Mouse (Mus musculus) thymus, adult 2 months (tissue): Measurements from ENCODE around the gene Cfap57.

Source experiments
- CTCF ChIP-seq: fragments of 200-500 bp; IDR thresholded peaks from 2 replicates; pipeline ENCODE4 v1.5.1; 2012; ENCODE audit warnings: mild to moderate bottlenecking, control low read depth, low read length, moderate library complexity, borderline replicate concordance; ENCODE audit not compliant: control insufficient read depth, poor library complexity, insufficient read depth; ENCODE audit errors: extremely low read depth
- POLR2A ChIP-seq: fragments of 200-500 bp; IDR thresholded peaks from 2 replicates; pipeline ENCODE4 v1.6.1; 2012; ENCODE audit warnings: mild to moderate bottlenecking, low read length, control low read depth, moderate library complexity; ENCODE audit not compliant: control insufficient read depth, poor library complexity, insufficient read depth; ENCODE audit errors: extremely low read depth

DNA sequence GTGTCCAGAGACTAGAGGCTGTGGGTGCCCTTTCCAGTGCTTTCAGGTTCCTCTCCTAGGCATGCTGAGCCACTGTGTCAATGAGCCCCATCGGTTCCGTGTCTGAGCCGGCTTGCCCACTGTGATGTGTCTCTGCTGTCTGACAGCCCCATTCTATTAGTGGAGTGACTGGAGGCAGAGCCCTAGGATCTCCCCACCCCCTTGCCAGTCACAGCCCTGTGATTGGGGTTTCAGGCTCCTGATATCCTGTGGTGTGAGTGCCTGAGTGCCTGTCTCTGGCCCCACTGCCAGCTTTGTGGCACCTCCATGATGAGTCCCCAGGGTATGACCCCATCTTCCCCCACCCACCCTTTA is 55.7 kb downstream of the Cfap57 start:
- TF ChIP-seq POLR2A, result no peak
- TF ChIP-seq CTCF, result no peak
